Mouse (Mus musculus) liver, postnatal 0 days (tissue): ENCODE data around the gene Dync1i2.

ENCODE experiments used
- CTCF ChIP-seq: sonication (generic); IDR thresholded peaks from 2 replicates; pipeline ENCODE4 v1.5.1; 2016; ENCODE audit warnings: antibody characterized with exemption, low read depth
- EP300 ChIP-seq: IDR thresholded peaks from 2 replicates; pipeline ENCODE4 v1.6.1; 2016; ENCODE audit warnings: antibody characterized with exemption, low read depth, mild to moderate bottlenecking

- TF ChIP-seq CTCF (no peak), EP300 (no peak)
Measured at GRCm38 (mm10) chr2:71270085-71270484, 58.6 kb downstream of the Dync1i2 start.
